Mouse (Mus musculus) granulocyte monocyte progenitor cell, adult 5-6 weeks (primary cell): ENCODE data around the gene Clrn1. TPM values are rescaled to one million over a fixed set of nuclear protein-coding genes. Genes with fewer than 3 reads are reported as not detected.

Experiments
- ATAC-seq: replicated peaks from 2 replicates; pipeline ENCODE4 v1.8.0; 2016; ENCODE audit warnings: mild to moderate bottlenecking, moderate TSS enrichment, inconsistent platforms; ENCODE audit not compliant: poor library complexity, severe bottlenecking
- total RNA-seq, 2 experiments: library from RNA; stranded (forward) in 1 of 2; stranded (reverse) in 1 of 2; fragments of 200-712, 200-1000 nt in 1 of 2; fragments of >200 nt in 1 of 2; fragmentation: Nextera tagmentation in 1 of 2; gene quantifications; 2 replicates each; pipeline ENCODE4 v1.2.3; 2014 to 2017

Clrn1 gene
- total RNA-seq, 2 experiments from 2014 or later: not detected

DNA sequence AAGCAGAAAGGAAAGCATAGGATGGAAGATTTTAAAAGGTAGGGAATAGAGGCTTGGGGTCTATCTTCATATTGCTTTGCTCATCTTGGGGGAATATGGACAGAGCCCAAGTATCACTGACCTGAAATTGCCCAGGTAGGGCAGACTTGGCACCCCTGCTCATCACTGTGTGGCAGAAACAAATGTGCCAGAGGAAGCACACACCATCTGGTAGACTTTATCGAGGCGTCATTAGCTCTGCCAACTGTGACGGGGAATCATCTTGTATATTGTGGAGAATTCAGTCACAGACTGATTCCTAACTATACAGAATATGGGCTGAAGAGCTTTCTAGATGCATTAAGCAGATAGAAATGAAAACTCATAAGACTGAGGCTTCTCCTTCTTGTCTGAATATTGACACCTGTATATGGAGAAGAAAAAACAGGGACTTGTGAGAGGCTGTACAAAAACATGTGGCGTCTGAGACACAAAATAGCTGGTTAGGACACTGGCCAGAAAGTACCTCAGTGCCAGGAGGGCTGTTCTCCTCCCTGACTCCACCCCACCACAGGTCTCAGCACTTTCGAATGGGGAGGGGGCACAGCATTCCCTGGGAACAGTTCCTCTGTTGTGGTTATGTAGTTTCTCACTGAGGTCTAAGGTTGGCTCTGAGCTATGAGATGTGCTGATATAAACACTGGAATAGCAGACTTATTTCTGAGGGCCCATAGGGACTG lies 51.5 kb downstream of the Clrn1 start:
- ATAC-seq: no peak

DNA sequence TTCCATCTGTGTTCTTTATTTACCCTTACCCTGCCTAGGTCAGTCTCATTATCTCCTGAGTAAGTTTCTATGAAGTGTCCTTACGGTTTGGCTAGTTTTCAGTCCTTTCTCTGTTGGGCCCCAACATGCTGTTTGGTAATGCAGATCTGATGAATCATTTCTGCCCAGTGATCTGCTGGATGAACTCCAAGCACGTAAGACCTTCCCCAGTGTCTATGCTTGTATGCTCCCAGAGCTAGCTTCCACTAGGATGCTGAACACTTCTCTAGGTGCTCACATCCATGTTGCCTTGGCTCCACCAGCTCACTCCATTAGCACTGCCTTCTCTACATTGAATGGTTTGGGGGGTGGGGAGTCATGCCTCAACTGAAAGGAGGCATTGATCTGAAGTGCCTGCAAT lies 52.3 kb downstream of the Clrn1 start:
- no peak for ATAC-seq

DNA sequence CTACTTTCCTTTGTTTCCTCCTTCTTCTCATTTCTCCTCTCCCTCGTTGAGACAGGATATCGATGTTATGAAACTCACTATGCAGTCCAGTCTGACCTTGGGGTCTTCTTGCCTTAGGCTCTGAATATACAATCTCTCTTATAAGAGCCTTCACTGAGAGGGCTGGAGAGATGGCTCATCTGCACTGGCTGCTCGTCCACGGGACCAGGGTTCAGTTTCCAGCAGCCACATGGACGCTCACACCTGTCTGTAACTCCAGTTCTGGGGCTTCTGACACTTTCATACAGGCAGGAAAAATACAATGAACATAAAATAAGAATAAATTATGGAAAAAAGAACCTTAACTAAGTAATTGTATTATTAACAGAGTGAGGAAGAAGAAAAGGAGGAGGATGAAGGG lies 53.6 kb downstream of the Clrn1 start:
- no peak for ATAC-seq

DNA sequence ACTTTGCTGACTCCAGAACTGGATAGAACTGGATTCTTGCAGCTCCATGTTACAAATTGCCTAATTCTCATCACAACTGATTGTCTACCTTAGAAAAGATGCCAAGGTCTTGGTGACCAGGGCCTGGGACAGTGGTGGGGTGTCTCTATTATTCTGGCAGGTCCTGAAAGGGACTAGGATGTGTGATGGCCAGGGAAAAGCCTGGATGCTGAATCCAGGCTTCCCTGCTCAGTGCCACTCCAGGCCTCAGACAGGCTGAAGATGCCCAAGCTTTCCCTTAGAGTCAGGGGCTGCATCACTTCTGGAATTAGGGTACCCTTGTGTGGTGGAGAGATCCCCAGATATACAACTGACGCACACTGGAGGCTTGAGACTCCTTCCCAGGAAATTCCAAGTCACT lies 55.2 kb downstream of the Clrn1 start:
- ATAC-seq: no peak

DNA sequence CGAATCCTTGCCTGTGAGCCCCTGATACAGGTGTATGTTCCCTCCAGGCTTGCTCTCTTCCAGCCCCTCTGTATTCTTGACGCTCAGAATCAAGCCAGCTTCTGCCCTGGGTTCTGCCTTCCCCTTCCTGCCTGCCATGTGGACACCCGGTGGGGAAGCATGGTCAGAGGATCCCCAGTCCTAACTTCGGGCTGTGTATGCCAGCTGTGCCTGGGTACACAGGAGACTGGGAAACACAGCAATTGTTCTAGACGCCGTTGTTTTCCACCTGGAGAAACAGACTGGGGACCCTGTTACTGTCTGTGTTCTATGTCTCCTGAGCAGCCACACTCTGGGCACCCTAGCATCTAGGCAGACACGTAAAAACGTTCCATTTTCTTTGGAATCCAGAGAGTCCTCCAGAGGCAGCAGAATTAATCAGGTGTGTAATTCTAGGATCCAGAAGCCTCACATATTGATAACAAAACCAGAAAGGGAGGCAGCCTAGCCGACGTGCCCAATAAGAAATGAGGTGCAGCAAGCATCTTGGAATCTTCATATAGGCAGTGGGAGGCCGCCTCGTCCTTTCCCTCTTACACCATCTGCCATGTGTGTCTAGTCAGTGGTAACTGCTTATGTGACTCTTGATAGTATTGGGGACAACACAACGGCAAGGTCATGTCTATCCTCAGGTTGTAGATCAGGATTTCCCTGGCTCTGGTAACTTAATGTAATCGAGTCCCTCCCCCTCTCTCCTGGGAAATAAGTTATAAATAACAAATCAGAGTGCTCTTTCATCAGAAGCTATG lies 56.6 kb downstream of the Clrn1 start:
- no peak for ATAC-seq

DNA sequence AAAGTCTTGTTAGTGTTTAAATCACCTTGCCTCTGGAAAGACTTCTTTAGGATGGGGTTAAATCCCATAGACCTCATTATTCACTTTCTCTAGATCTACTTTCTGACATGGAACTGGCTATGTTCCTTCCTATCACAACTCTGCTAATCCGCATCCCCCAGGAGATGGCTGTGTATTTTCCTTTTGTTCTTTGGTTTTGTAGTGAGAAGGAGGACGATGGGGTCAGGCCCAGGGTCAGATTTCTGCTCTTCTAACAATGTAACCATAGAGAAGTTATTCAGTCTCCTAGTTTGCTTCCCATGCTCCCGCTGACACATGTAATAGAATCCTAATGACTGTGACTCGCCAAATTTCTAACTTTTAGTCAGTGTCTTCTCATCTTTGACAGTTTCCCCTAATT lies 58.9 kb downstream of the Clrn1 start:
- ATAC-seq: no peak

DNA sequence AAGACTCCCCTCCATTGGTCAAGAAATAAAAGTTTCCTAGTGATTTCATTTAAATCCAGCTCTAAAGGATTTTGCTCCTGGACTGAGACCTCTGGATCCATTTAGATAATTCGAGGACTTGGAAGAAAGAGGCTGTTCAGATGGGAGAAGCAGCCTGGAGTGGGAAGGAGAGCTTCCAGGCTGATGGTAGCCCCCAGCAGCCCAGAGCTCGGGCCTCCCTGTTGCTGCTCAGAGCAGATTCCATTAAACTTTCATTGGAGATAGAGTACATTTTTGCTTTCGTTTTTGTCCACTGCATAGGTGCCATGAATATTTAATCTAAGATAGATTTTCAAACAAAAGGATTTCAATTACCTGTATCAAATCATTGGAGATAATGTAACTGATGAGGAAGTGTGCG lies 62.9 kb downstream of the Clrn1 start, which contains the start of gene Mindy4b-ps:
Gene Mindy4b-ps, minus strand, starts transcription at position 101 of the 400 bp plus-strand sequence.
- ATAC-seq: no peak

DNA sequence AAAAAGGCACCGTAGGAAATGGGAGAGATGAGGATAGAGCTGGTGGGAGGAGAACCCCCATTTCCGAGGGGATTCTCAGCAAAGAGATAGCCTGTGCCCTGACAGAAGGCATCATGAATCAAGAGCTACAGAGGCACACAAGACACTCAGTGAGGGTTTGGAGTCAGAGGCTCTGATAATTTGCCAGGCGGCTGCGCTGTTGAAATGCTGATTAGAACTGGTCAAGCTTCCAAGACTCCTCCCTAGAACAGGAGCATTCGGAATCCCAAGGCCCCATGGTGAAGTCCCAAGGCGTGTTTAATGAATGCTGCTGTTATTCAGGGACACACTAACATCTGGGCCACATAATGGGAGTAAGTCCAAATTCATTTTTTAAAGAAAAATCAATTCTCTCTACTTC lies 67.8 kb downstream of the Clrn1 start:
- ATAC-seq: no peak

DNA sequence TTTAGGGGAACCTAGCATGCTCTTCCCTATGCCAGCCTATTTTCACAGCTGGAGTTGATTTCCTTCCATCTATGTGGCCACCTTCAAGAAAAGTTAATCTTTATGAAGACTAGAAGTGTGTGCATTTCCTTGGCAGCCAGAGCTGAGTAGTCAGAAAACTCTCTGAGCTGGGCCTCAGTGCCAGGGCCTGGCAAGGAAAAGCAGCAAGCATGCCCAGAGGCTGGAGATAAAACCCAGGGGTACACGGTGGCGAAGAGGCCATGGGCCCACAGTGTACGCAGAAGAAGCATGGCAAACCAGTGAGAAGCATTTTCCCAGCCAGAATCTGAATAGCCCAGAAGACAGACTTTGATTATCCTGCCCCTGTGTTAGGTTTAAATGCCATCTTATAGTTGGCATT lies 70.9 kb downstream of the Clrn1 start:
- ATAC-seq: no peak

DNA sequence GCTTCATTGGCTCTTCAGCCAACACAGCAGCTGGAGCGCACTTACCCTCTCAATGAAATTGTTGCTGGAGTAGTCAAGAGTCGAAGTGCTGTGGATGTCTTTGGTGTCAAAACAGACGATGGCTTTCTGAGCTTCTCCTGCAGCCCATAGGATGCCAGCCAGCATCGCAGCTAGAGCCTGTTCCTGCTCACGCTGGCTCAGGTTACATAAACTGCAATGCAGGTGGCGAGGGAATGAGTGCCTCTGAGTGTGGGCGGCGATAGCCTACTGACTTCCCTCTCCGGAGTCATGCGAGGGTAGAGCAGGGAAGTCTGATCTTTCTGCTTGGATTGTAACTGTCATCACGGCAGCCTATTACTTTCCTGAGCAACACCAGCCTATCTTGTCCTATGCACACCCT lies 74.8 kb downstream of the Clrn1 start:
- ATAC-seq: no peak

DNA sequence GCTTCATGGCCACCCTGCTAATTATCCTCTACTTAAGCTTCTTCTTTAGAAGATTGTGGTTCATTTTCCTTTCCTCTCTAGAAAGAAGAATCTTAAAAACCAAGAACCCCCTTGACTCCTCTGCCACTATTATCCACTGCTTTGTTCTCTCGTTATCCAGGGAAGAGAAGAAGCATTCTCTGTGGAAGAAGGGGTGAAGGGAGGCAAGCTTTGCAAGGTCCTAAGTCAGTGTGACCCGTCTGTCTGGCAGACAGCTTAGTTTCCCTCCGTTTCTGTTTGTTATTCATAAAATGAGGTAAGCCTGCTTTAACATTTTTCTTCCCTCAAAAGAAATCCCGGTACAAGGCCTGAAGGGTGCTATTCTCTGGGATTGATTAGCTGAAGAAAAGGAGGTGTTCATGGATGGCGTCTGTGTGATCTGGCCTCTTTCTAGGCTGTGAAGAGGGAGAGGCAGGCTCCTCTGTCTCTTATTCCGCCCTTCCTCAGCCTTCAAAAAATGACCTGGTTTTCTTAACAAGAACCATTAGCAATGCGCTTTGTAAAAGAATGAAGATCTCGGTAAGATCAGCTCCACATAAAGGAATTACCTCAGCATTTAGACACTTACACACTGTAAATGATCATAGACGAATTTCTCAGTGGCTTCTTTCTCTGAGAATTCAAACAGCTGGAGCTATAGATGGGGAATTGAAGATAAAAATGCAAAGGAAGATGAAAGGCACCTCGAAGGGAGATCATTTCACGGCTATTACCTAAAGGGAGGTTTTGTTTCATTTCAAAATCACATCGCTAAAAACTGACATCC lies 75.8 kb downstream of the Clrn1 start:
- no peak for ATAC-seq

DNA sequence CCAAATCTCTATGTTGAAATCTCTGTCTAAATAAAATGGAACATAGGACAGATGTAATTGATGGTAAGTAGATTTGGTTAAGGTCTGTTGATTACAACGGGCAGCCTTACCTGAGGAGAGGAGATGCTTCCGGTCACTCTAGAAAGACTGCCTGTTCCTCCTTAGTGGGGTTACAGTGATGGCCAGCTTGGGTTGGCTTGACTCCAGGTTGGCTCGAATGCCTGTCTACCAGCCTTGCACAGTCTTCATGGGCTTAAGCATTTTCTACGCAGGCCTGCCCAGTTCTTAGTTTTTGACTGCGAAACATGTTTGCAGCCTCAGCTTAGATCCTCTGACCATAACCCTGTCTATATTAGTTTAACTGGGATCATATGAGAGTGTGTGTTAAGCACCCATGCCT lies 76.5 kb downstream of the Clrn1 start:
- no peak for ATAC-seq

DNA sequence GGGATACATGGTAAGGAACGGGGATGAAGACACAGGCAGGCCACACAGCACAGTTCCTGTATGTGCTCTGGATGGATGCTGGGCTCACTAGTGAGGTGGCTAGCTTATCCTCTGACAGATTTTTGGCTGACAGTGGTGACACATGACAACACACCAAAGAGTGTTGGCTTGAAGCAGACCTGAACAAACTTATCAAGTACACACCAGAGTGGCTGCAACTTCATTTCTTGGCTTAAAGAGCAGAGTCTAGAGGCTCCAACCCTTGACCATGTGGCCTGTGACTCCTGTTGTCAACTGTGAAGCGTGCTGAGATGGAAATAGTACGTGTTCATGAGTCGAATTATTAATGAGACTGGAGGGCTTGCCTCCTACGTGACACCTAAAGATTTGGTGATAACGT lies 80.4 kb downstream of the Clrn1 start:
- ATAC-seq: no peak

DNA sequence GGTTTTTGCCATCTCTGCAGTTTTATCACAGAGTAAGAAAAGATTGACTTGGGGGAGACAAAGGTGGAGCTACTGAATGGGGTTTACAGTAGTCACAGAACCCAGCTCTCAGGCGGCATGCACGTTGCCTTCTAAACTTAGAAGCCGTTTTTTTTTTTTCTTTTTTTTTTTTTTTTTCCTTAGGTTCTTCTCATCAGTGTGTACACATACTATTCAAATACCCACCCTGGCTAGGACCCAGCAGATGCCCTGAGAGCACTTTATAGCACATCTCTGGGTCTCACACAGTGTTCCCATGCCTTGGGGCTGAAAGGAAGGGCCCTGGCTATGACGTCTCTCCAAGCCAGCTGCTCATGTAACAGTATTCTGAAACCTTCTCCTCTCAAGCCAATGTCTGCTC lies 86.5 kb downstream of the Clrn1 start:
- ATAC-seq: no peak

DNA sequence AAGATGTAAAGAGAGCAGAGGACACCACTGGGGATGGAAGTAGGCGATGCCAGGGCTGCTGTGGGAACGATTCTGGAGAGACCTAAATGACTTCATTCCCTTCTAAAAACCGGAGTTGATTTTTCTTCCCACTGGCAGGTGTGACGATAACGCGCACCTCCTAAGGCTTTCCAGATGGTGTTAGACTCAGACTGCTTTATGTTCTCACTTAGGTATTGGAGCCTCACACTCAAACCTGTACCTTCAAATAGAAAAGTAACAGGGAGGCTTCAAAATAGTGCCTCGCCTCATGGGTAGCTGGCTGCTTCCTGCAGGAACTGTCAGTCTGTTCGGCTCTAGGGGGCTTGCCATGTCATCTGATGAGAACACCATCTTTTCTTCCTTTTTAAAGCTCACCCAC lies 86.9 kb downstream of the Clrn1 start:
- ATAC-seq: no peak

Other genes starting within 250 kb of the Clrn1 start
- not detected in 2 replicates for gene Erich6, start 248.1 kb downstream of the Clrn1 start, total RNA-seq (2014; fragmentation: Nextera tagmentation)
- not detected in 2 replicates for gene Erich6, start 248.1 kb downstream of the Clrn1 start, total RNA-seq (2017)
- 8.3 and 9.4 TPM in 2 replicates for gene Siah2, start 192.9 kb downstream of the Clrn1 start, total RNA-seq (2014; fragmentation: Nextera tagmentation)
- gene Siah2, start 192.9 kb downstream of the Clrn1 start, total RNA-seq (2017): 8.7 and 13.8 TPM in 2 replicates
- gene Mindy4b-ps, start 63.0 kb downstream of the Clrn1 start, total RNA-seq (2014; fragmentation: Nextera tagmentation): not detected in 2 replicates
- not detected in 2 replicates for gene Mindy4b-ps, start 63.0 kb downstream of the Clrn1 start, total RNA-seq (2017)
- 0.81 and 1.7 TPM in 2 replicates for gene Med12l, start 120.5 kb upstream of the Clrn1 start, total RNA-seq (2014; fragmentation: Nextera tagmentation)
- 1.2 and 2.4 TPM in 2 replicates for gene Med12l, start 120.5 kb upstream of the Clrn1 start, total RNA-seq (2017)
- gene Gpr171, start 216.5 kb upstream of the Clrn1 start, total RNA-seq (2014; fragmentation: Nextera tagmentation): 17.4 and 20.6 TPM in 2 replicates
- gene Gpr171, start 216.5 kb upstream of the Clrn1 start, total RNA-seq (2017): 24.2 and 29.3 TPM in 2 replicates